Mouse (Mus musculus) spleen, adult 2 months (tissue): ENCODE measurements around the gene Speer4d. TPM values are rescaled to one million over a fixed set of nuclear protein-coding genes. Genes with fewer than 3 reads are reported as not detected.
"Not testable (repeated sequence)": the region's sequence is repeated elsewhere in the genome, so short reads cannot be mapped to it uniquely, and the experiment has no call there.

Experiments used
- DNase-seq, 2 experiments: peaks; one replicate each; pipeline versions ENCODE4 v3.0.0 to v3.0.0-alpha.2; 2012 to 2021; ENCODE audit warnings: low spot score in 2 of 2, low read depth in 1 of 2
- H3K27ac ChIP-seq: fragments of 200-500 bp; 2 replicates; pipeline ENCODE4 v1.5.1; 2012; ENCODE audit warnings: low read length, inconsistent platforms; ENCODE audit not compliant: insufficient read depth
- H3K27me3 ChIP-seq: fragments of 200-500 bp; 2 replicates; pipeline ENCODE4 v1.6.1; 2012; ENCODE audit warnings: mild to moderate bottlenecking, moderate library complexity, low read length, inconsistent platforms; ENCODE audit not compliant: control insufficient read depth, insufficient read depth
- H3K36me3 ChIP-seq: fragments of 200-500 bp; 2 replicates; pipeline ENCODE4 v1.6.1; 2012; ENCODE audit warnings: mild to moderate bottlenecking, low read length, inconsistent platforms; ENCODE audit not compliant: control insufficient read depth, insufficient read depth
- H3K4me1 ChIP-seq: fragments of 200-500 bp; 2 replicates; pipeline ENCODE4 v1.6.1; 2011; ENCODE audit warnings: inconsistent platforms; ENCODE audit not compliant: control insufficient read depth, insufficient read depth, insufficient read length
- H3K4me3 ChIP-seq: fragments of 200-500 bp; 2 replicates; pipeline ENCODE4 v1.5.1; 2011; ENCODE audit warnings: mild to moderate bottlenecking, inconsistent platforms; ENCODE audit not compliant: insufficient read depth, insufficient read length; ENCODE audit errors: extremely low read depth
- WGBS: fragments of 180-500 bp; shearing (Covaris S2); methylation state at CpG from one replicate; pipeline ENCODE4 v1.1.7; 2018; 5-methylcytosine and 5-hydroxymethylcytosine counted together
- polyA plus RNA-seq: library from polyadenylated mRNA; depleted of rRNA; stranded (reverse); fragments of >200 nt; gene quantifications from 2 replicates; pipeline ENCODE4 v1.2.3, GENCODE M21; 2012; rRNA removed

Gene Speer4d
- not detected in 2 replicates for polyA plus RNA-seq

DNA sequence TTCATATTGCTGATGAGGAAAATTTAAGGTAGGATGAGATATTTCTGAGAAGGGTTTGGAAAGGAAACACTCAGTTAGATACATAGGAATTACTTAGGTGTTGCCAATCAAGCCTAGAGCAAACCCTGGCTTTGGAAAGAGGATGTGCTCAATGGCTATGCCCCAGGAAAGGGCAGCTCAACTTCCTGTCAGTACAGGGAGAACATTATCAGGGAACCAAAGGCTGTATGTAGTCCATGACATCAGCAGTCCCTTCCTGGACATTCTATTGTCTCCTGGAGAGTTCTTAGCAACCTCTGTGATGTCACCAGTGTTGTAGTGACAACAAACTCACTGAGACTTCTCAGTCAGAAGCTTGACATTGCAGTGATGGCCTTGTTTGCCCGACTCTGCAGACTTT is at the start of gene Speer4d:
Gene Speer4d (plus strand): TSS at position 301 of the 400 bp plus-strand sequence.
- WGBS: 63% methylated on average over 1 of the region's 1 CpGs
- not testable (repeated sequence) for DNase-seq, H3K27ac ChIP-seq

DNA sequence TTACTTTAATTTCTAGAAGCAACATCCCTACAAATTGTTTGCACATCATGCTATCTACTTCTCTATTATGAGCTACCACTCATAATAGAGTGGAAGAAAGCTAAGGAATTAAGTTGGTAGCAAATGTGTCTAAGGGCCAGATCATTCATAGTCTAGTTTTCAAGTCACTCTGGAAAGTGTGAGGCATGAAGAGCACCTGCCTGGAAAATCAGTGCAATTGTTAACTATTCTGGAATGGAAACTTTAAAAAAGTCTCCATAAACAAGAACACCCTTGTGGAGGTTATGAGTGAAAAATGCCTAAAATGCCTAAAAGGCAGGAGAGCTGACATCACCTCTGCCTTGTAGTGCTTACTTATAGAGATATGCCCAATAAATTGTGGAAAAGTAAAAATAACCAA is 45.1 kb upstream of the Speer4d start:
- not testable (repeated sequence) for H3K36me3 ChIP-seq, H3K27me3 ChIP-seq, H3K27ac ChIP-seq, H3K4me3 ChIP-seq, H3K4me1 ChIP-seq, DNase-seq

More for the DNA sequence above, at the start of gene Speer4d:
- H3K36me3 ChIP-seq, H3K4me3 ChIP-seq, H3K4me1 ChIP-seq, H3K27me3 ChIP-seq: not testable (repeated sequence)

- not testable (repeated sequence) for DNase-seq, H3K27ac ChIP-seq
- no CpG with 5 or more reads among the region's 1 CpGs for WGBS
These were observed 41.8 kb upstream of the Speer4d start, which contains the start of gene Gm21083 for GRCm38 (mm10) chr5:15577033-15577432. Gene Gm21083, plus strand, starts transcription at chr5:15577333.

DNA sequence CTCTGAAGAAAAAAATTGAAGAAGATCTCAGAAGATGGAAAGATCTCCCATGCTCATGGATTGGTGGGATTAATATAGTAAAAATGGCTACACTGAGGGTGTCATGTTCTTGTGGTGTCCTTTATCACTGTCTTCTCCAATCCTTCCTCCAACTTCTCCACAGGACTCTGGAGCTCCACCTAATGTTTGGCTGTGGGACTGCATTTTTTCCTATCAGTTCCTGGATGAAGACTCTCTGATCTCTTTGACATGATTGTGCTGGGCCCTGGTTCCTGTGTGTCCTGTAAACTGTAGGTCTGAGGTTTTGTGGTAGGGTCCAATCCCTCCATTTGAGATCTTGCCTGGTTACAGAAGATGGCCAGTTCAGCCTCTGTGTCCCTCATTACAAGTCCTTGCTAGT is 32.5 kb upstream of the Speer4d start:
- not testable (repeated sequence) for H3K4me3 ChIP-seq, DNase-seq, H3K27me3 ChIP-seq, H3K36me3 ChIP-seq, H3K27ac ChIP-seq, H3K4me1 ChIP-seq

More at GRCm38 (mm10) chr5:15577033-15577432, 41.8 kb upstream of the Speer4d start, which contains the start of gene Gm21083:
- H3K4me3 ChIP-seq, H3K27me3 ChIP-seq, H3K36me3 ChIP-seq, H3K4me1 ChIP-seq: not testable (repeated sequence)

DNA sequence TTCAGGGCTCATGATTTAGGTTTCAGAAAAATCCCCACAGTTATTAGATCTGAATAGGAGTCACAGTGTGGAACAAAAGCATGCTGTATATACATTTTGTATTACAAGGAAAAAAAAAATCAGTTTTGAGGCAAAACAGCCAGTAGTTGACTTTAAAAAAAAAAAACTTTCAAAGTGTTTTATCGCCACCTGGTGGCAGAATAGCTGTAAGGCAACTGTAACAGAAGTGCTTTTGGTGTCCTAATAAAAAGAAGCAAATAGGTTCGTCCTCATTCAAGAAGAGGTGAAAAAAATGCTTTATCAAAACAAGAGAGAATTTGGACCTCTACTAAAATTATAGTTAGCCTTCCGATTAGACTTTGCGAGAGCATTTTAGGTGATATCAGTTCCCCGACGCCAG is 30.6 kb upstream of the Speer4d start:
- WGBS: 31% methylated on average over 6 of the region's 6 CpGs
- DNase-seq, H3K36me3 ChIP-seq, H3K27me3 ChIP-seq, H3K4me3 ChIP-seq, H3K4me1 ChIP-seq, H3K27ac ChIP-seq: not testable (repeated sequence)

DNA sequence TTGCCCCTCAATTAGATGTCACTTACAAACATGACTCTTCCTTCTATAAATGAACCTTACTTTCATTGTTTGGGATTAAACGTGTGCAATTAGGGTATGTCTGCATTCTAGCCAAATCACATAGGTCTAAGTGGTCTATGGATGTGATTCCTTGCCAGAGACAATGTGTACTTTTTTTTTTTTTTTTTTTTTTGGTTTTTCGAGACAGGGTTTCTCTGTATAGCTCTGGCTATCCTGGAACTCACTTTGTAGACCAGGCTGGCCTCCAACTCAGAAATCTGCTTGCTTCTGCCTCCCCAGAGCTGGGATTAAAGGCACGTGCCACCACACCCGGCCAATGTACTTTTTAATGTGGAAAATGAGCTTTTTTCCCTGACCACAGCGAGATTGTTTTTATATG is 28.2 kb upstream of the Speer4d start:
- not testable (repeated sequence) for H3K27me3 ChIP-seq, H3K4me1 ChIP-seq, H3K27ac ChIP-seq, H3K36me3 ChIP-seq, DNase-seq, H3K4me3 ChIP-seq
- WGBS: 58% methylated on average over 5 of the region's 5 CpGs

GRCm38 (mm10) chr5:15591577-15591976 is 27.3 kb upstream of the Speer4d start:
- H3K27ac ChIP-seq, H3K27me3 ChIP-seq, H3K4me3 ChIP-seq, DNase-seq, H3K36me3 ChIP-seq, H3K4me1 ChIP-seq: not testable (repeated sequence)
- WGBS: 69% methylated on average over 2 of the region's 2 CpGs

- not testable (repeated sequence) for H3K4me1 ChIP-seq, DNase-seq, H3K27ac ChIP-seq, H3K27me3 ChIP-seq, H3K36me3 ChIP-seq, H3K4me3 ChIP-seq
These were observed 20.0 kb upstream of the Speer4d start for GRCm38 (mm10) chr5:15598831-15599230.

GRCm38 (mm10) chr5:15600342-15600741 is 18.5 kb upstream of the Speer4d start:
- not testable (repeated sequence) for H3K4me1 ChIP-seq, H3K36me3 ChIP-seq, DNase-seq, H3K27me3 ChIP-seq, H3K27ac ChIP-seq, H3K4me3 ChIP-seq
- 39% methylated on average over 4 of the region's 4 CpGs for WGBS

DNA sequence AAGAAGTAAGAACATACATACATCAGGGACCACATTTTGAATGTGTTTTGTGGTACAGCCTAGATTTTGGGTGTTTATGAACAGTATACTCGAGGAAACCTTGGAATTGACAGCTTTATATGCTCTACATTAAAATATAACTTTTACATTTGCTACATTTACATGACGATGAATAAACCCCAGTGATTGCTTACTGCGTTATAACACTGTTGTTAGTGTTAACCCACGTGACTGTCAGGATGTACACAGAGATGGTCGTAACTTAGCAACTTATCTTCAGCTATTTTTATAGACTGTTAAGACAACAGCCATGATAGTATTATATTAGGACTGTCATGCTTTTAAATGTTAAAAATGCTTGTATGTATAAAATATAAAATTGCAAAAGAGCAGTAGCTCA is 17.4 kb upstream of the Speer4d start:
- DNase-seq, H3K36me3 ChIP-seq, H3K27me3 ChIP-seq, H3K4me1 ChIP-seq, H3K27ac ChIP-seq, H3K4me3 ChIP-seq: not testable (repeated sequence)
- WGBS: 63% methylated on average over 5 of the region's 5 CpGs

DNA sequence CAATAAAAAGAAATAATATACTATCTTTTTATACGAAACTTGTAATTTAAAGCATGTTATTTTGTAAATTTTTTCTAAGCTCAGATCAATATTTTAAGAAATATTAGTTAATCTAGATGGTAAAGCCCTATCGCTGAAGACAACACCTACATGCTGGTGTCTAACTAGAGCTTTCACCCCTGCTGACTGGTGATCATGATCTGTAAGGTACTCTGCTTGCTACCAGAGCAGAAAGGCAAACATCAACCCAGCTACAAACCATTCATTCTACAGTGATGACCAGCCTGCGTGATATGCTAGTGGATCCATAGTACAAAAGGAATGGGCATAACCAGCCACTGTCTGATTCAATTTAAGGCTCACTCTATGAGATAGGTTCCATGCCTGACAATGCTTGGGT is 16.9 kb upstream of the Speer4d start:
- not testable (repeated sequence) for H3K27ac ChIP-seq, DNase-seq, H3K4me1 ChIP-seq, H3K27me3 ChIP-seq, H3K4me3 ChIP-seq, H3K36me3 ChIP-seq
- 72% methylated on average over 3 of the region's 3 CpGs for WGBS
